Mouse (Mus musculus) kidney, postnatal 0 days (tissue): Measurements from ENCODE around the gene Rnd3. TPM values are rescaled to one million over a fixed set of nuclear protein-coding genes. Genes with fewer than 3 reads are reported as not detected.

ENCODE experiments used
- ATAC-seq: fragments of 200-750 bp; cut with Nextera tagmentation; replicated peaks from 2 replicates; pipeline ENCODE4 v1.8.0; 2017; ENCODE audit warnings: low read depth, moderate number of reproducible peaks, moderate TSS enrichment, moderate library complexity; ENCODE audit not compliant: low FRiP score
- DNase-seq: peaks from one replicate; pipeline ENCODE4 v3.0.0-alpha.2; 2016; ENCODE audit warnings: low spot score
- H3K27ac ChIP-seq: fragments of 300-500 bp; sonication (generic); 2 replicates; pipeline ENCODE4 v1.5.1; 2014; ENCODE audit warnings: mild to moderate bottlenecking
- H3K27me3 ChIP-seq: fragments of 300-500 bp; sonication (generic); 2 replicates; pipeline ENCODE4 v1.6.1; 2014; ENCODE audit warnings: low read length, mixed read lengths; ENCODE audit not compliant: insufficient read depth
- H3K36me3 ChIP-seq: fragments of 300-500 bp; sonication (generic); 2 replicates; pipeline ENCODE4 v1.6.1; 2014; ENCODE audit warnings: low read length, mixed read lengths; ENCODE audit not compliant: insufficient read depth
- H3K4me1 ChIP-seq: fragments of 300-500 bp; sonication (generic); replicated peaks from 2 replicates; pipeline ENCODE4 v1.6.1; 2014; ENCODE audit warnings: antibody characterized with exemption, low read length, mixed read lengths; ENCODE audit not compliant: insufficient read depth
- H3K4me2 ChIP-seq: fragments of 300-500 bp; sonication (generic); 2 replicates; pipeline ENCODE4 v1.6.1; 2014; ENCODE audit warnings: mild to moderate bottlenecking, low read length, moderate library complexity, mixed read lengths
- H3K4me3 ChIP-seq: fragments of 300-500 bp; sonication (generic); replicated peaks from 2 replicates; pipeline ENCODE4 v1.5.1; 2014; ENCODE audit warnings: low read depth, low read length
- H3K9ac ChIP-seq: fragments of 300-500 bp; sonication (generic); 2 replicates; pipeline ENCODE4 v1.6.1; 2014; ENCODE audit warnings: low read depth, low read length
- H3K9me3 ChIP-seq: fragments of 300-500 bp; sonication (generic); replicated peaks from 2 replicates; pipeline ENCODE4 v1.6.1; 2016; ENCODE audit warnings: low read length, inconsistent platforms, mixed read lengths
- CTCF ChIP-seq: IDR thresholded peaks from 2 replicates; pipeline ENCODE4 v1.5.1; 2016; ENCODE audit warnings: antibody characterized with exemption, low read depth, mild to moderate bottlenecking, moderate library complexity
- WGBS: fragments of 180-500 bp; shearing (Covaris S2); extraction: QIAGEN DNeasy Blood & Tissue Kit; methylation state at CpG from one replicate; pipeline ENCODE4 v1.1.7; 2014; 5-methylcytosine and 5-hydroxymethylcytosine counted together
- polyA plus RNA-seq: library from polyadenylated mRNA; unstranded; fragments of >200 nt; fragmentation: Nextera tagmentation; extraction: Ambion mirVana; gene quantifications from 2 replicates; pipeline ENCODE4 v1.2.1, GENCODE M21; 2015

Gene Rnd3
- polyA plus RNA-seq, 1 experiment from 2014 or later: 30.4 TPM

GRCm38 (mm10) chr2:51175276-51175675, 26.4 kb upstream of the Rnd3 start:
- Histone ChIP-seq H3K4me3 (no peak overlapping the region), H3K27me3 (no peaks in the 10 kb centered on the region), H3K4me1 (no peaks in the 10 kb centered on the region), H3K27ac (no peak overlapping the region), H3K9me3 (no peaks in the 10 kb centered on the region), H3K9ac (no peak overlapping the region), H3K4me2 (no peak overlapping the region), H3K36me3 (no peaks in the 10 kb centered on the region)
- ATAC-seq: no peak
- no peak for DNase-seq
- WGBS: 78% methylated on average over 5 of the region's 5 CpGs
- TF ChIP-seq CTCF: no peak

- TF ChIP-seq CTCF: no peak
- Histone ChIP-seq H3K4me3 (no peak overlapping the region), H3K9ac (no peak overlapping the region), H3K4me1 (no peaks in the 10 kb centered on the region), H3K27me3 (no peaks in the 10 kb centered on the region), H3K4me2 (no peak overlapping the region), H3K27ac (no peak overlapping the region), H3K9me3 (no peaks in the 10 kb centered on the region), H3K36me3 (no peaks in the 10 kb centered on the region)
- no peak for ATAC-seq
- 90% methylated on average over 2 of the region's 2 CpGs for WGBS
- no peak for DNase-seq
Measured at GRCm38 (mm10) chr2:51161110-51161509, 12.2 kb upstream of the Rnd3 start.

- Histone ChIP-seq H3K4me3 (peak overlapping the region; percentile 85), H3K27me3 (no peaks in the 10 kb centered on the region), H3K9ac (peak overlapping the region; percentile 84), H3K27ac (peak overlapping the region; percentile 90), H3K9me3 (no peaks in the 10 kb centered on the region), H3K4me2 (peak overlapping the region; percentile 88), H3K4me1 (peaks cover 21% of the 10 kb centered on the region; the same call in 1 of the 2 replicates), H3K36me3 (no peaks in the 10 kb centered on the region)
- under 1% methylated on average over 20 of the region's 20 CpGs for WGBS
- TF ChIP-seq CTCF: no peak; the same call in 1 of the 2 replicates
- DNase-seq: peak; percentile 67
- ATAC-seq: peak; percentile 22; the same call in 1 of the 2 replicates
Measured at GRCm38 (mm10) chr2:51148454-51148853, 457 bp downstream of the Rnd3 start.

GRCm38 (mm10) chr2:51148065-51148407, 875 bp downstream of the Rnd3 start:
- TF ChIP-seq CTCF: no peak
- Histone ChIP-seq H3K36me3 (0 out of 2 replicates have a peak, but pooled peaks cover 4% of the 10 kb centered on the region), H3K27me3 (no peaks in the 10 kb centered on the region), H3K9ac (peak overlapping the region; percentile 84), H3K9me3 (no peaks in the 10 kb centered on the region), H3K4me1 (peaks cover 25% of the 10 kb centered on the region; the same call in 1 of the 2 replicates), H3K4me3 (peak overlapping the region; percentile 85), H3K4me2 (peak overlapping the region; percentile 88), H3K27ac (peak overlapping the region; percentile 90)
- WGBS: under 1% methylated on average over 20 of the region's 20 CpGs
- ATAC-seq (peak; percentile 17; the same call in 1 of the 2 replicates), DNase-seq (peak; percentile 27)

GRCm38 (mm10) chr2:51147318-51148064, 1.4 kb downstream of the Rnd3 start:
- Histone ChIP-seq H3K27me3 (no peaks in the 10 kb centered on the region), H3K4me1 (peaks cover 29% of the 10 kb centered on the region), H3K4me2 (peak overlapping the region; percentile 88), H3K9me3 (no peaks in the 10 kb centered on the region), H3K4me3 (peak overlapping the region; percentile 85), H3K9ac (peak overlapping the region; percentile 84), H3K27ac (peak overlapping the region; percentile 90), H3K36me3 (0 out of 2 replicates have a peak, but pooled peaks cover 4% of the 10 kb centered on the region)
- DNase-seq (peak; percentile 89), ATAC-seq (peak; percentile 83)
- under 1% methylated on average over 45 of the region's 45 CpGs for WGBS
- peak; percentile 63 for TF ChIP-seq CTCF

DNA sequence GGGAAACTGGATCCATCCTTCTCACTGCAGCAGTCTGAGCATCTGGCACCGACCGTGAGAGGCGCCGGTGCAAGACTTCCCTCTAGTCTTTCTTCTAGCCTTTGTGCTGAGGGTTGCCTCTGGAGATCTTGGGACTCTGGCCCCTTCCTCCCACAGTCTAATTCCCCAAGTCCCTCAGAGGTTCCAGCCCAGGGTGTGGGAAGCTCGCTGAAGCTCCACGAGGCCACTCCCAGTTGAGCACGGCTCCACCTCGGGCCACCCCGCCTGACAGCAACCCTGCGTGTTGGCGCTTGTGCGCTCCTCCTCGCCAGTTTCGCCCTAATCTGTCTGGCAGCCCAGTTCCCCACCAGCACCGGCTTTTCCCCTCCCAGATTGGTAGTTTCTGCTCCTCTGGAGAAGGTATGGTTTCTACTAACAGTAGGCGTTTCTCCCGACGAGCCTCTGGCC, 2.0 kb downstream of the Rnd3 start:
- WGBS: 1% methylated on average over 18 of the region's 18 CpGs
- ATAC-seq: peak; percentile 60

More for the DNA sequence above, 2.0 kb downstream of the Rnd3 start:
- DNase-seq: peak; percentile 84
- peak overlapping the region; percentile 88 for H3K4me2 ChIP-seq
- no peaks in the 10 kb centered on the region for H3K9me3 ChIP-seq
- H3K36me3 ChIP-seq: 0 out of 2 replicates have a peak, but pooled peaks cover 4% of the 10 kb centered on the region
- no peaks in the 10 kb centered on the region for H3K27me3 ChIP-seq
- TF ChIP-seq CTCF: no peak
- H3K4me3 ChIP-seq: peak overlapping the region; percentile 85
- peaks cover 35% of the 10 kb centered on the region for H3K4me1 ChIP-seq
- H3K27ac ChIP-seq: peak overlapping the region; percentile 90
- peak overlapping the region; percentile 84 for H3K9ac ChIP-seq
